Mouse (Mus musculus): ENCODE data around the gene Crlf2.

Crlf2 gene

DNA sequence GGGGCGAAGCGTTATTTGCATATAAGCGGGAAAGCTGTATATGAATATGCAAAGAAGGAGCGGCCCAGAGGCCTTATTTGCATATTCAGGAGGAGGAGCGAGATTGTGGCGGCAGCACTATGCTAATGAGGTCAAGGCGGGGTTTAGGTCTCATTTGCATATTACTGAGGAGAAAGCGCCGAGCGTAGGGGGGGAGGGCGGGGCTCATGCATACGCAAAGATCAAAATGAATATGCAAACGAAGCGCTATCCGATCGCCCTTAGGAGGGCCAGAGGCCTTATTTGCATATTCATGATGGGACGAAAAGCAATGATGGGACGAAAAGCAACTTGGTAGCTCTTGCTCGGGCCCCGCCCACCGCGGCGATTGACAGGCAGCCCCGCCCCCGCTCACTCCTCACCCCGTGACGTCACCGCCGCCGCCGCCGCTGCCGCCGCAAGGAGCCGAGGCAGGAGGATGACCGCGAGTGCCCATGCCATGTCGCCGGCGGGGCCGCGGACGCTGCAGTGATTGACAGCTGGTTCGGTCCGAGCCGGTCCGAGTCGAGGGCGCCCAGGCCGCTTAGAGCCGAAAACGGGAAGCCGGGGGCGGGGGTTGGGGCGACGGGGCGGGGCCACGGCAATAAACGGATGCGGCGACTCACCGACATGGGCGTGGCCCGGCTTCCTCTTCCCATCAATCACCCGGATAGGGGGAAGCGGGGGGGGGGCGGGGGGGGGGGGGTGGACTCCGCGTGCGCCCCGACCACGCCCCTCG lies at the start of gene Crlf2:
Gene Crlf2 (minus strand): TSS at position 590 of the 757 bp plus-strand sequence.
- peak; percentile 93 for DNase-seq (ENCODE audit: low spot score)

DNA sequence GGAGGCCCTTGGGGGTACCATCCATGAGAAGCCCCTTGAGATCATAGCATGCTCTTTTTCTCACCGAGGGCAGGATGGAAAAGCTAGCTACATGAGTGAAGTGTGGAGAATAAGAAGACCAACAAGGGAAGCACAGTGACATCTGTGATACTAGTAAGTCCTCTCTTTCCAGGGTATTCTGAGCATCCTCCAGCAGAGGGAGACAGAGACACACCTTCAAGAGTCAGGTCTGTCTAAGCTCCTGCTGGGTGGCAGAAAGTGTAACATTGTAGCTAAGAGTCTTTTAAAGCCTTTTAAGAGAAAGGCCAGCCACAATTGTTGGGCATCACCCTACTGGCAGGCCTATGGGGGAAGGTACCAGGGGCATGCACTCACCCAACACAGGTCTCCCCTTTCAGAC lies 43.8 kb upstream of the Crlf2 start:
- no peak for DNase-seq (ENCODE audit: low spot score)

DNA sequence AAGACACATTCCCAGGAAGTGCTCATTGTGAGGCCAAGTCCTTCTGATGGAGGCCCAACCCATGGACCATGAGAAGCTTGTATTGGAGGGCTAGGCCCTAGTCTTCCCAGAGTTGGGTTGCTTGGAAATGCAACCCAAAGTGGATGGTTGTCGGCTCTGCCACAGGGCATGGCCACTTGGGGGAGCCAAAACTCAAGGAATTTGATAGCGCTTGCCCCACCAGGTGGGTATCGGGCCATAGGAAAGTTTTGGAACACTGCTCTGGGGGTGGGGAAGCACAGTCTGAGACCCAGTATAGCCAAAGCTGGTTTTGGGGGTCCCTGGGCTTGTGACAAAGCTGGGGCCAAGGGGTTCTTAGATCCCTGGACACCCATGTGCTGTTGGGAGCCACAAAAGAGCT lies 42.3 kb upstream of the Crlf2 start:
- DNase-seq (ENCODE audit: low spot score): peak; percentile 25

DNA sequence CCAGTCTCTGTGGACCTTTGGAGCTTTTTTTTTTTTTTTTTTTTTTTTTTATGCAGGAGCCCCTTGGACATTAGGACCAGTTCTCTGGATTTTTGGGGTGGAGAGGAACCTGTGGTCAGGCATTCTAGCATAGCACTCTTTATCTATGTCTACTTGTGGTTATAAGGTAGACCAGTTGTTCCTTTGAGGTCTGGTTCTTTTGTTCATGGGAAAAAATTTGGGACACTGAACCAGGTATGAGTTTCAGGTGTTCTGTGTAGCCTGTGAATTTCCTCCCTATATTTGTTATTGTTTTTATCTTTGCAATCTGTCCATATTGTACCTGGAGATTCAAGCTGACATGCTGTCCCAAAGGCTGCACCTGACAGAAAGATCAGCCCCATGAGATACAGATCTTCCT lies 40.1 kb upstream of the Crlf2 start:
- DNase-seq (ENCODE audit: low spot score): no peak

DNA sequence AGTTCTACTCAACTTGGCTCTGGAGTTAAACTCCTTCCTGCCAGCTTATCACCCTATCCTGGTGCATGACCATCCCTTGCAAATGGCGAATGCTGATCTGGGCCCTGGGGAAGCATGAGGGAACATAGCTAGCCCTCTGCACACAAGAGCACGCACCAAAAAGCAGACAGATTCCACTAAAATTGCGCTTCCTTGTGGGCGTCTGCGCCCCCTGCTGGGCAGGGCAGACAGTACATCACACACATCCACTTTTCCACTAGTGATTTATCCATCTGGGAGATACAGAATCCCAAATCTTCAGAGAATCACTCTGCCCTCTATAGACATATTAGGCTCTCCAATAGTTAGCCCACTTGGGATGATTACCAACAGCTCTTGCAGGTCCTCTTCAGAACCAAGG lies 37.9 kb upstream of the Crlf2 start:
- DNase-seq (ENCODE audit: low spot score): peak; percentile 19

DNA sequence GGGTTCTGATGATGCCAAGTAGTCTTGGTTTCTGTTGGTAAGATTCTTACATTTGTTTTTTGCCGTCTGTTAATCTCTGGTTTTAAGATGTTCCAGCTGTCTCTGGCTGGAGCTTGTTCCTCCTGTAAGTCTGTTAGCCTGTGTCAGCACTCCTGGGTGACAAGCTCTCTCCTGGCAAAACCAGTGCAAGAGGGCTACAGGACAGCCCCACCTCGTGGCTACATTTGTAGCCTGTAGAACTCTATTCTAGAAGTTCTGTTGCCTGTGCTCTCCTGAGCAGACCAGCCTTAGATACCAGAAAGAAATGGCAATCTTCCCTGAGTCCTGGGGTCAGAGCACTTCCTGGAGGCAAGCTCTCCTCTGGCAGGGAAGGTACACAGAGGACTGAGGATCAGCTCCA lies 4.0 kb upstream of the Crlf2 start:
- no peak for DNase-seq (ENCODE audit: low spot score)

DNA sequence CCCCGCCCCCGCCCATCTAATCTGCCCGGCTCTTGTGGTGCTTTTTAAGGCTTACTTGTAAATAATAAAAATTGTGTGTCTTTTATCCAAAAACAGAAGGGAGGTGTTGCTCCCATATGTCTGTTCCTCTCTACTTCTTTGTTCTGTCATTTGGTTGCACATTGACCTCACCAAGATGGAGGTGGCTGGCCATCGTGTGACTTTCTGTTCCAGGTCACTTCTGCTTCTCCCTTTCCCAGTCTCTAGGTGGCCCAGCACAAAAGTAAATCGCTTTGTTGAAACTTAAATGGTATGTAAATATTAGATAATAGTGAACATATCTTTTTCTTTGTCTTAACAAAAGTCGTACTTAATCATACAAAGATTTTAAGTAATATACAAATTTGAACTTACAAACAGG lies 398 bp upstream of the Crlf2 start:
- DNase-seq (ENCODE audit: low spot score): no peak

DNA sequence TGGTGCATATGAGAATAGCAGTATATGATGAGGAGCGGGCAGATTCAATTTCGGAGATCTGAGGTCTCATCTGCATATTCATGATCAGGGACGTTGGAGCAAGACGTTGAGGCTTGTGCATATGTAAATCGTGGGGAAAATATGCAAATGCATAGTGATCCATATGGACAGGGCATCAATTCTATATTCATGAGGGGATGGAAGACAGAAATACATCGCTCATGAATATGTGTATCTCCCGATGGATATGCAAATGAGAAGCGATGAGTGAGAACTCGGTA lies 730 bp downstream of the Crlf2 start:
- no peak for DNase-seq (ENCODE audit: low spot score)

DNA sequence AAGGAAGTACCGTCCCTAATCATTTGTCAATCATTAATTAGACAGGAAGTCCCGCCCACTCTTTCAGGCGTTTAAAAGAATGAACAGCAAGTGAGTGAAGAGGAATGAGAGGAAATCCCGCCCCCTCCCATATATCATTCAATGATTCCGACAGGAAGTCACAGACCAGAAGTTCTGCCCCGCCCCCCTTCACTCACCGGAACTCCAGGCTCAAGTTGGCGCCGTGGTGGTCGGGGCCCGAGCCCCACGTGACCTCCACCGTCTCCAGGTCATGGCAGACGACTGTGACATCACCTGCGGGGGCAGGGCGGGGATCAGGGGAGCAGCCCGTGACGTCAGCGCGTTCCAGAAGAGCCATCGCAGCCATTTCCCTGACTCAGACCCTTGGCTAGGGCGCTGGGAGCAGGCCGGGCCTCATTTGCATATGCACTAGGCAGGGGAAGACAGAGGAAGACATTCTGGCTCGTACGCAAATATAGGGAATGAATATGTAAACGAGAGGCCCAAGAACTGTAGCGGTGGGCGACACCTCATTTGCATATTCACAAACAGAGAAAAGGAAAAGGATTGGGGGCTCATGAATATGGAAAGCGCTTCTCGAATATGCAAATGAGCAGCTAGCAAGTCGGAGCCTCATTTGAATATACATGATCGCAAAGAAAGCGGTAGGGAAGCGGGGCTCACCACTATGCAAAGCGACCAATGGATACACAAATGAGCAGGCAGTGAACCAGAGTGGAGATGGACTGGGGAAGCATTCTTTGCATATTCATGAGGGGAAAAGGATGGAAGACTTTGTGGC lies 1.3 kb downstream of the Crlf2 start:
- DNase-seq (ENCODE audit: low spot score): peak; percentile 97

DNA sequence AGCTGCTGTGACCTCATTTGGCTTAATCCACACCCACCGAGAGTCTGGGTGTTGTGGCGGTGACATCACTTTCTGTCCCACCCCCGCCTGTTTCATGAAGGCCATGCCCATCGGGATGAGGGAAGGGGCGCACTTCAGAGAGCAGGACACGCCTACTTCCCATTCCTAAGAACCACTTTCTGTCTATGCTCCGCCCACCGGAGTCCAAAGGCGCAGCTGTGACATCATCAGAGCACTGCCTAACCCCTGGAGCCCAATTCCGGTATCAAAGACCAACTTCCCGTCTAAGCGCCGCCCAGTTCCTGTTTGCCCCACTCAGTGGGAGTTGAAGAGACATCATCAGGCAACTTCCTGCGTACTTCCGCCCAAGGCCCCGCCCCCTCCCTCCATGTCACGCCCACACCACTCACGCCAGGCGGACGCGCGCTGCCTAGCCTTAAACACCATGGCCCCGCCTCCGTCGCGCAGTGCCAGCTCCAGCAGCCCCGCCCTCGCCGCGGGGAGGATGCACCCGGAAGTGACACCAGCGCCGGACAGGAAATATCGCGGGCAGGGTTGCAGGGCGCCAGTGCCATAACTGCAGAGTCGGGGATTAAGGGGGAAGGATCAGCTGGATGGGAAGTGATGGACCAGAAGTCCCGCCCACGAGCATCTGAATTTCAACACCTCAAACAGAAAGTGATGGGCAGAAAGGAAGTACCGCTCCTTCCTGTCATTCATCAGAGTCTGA lies 2.0 kb downstream of the Crlf2 start:
- peak; percentile 91 for DNase-seq (ENCODE audit: low spot score)

DNA sequence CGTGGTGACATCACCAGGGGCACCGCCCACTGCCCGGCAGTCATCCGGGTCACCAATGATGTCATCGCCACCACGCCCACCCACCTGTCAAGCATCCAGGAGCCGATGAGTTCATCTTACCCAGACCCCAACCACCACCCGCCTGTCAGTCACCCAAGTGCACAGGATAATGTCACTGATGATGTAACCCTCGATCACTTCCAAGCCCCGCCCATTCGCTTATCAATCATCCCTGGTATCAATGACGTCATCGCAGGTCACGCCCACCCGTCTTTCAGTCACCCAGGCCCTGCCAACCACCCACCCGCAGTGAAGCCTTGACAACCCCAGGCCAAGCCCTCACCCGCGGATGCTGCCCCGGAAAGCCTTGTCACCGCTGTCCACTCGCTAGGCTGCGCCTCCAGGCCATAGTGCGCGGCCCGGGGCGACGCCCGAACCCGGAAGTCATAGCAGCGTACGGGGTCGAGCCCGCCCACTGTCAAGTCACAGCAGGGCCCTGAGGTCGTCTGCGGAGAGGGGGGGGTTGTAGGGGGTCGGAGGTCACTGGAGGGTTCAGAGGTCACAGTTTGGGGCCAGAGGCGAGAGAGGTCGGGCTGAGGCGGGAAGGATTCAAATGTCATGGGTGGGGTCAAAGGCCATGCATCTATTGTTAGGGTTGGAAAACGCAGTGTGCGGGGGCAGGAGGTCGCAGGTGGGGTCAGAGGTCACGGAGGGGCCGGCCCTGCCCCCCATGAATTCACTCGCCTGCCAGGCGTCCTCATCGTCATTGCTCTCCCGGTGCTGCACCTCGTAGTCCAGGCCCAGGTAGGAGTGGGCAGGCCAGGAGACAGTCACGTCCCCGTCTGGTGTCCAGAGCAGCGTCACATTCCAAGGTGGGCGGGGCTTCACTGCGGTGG lies 2.9 kb downstream of the Crlf2 start:
- DNase-seq (ENCODE audit: low spot score): peak; percentile 43

DNA sequence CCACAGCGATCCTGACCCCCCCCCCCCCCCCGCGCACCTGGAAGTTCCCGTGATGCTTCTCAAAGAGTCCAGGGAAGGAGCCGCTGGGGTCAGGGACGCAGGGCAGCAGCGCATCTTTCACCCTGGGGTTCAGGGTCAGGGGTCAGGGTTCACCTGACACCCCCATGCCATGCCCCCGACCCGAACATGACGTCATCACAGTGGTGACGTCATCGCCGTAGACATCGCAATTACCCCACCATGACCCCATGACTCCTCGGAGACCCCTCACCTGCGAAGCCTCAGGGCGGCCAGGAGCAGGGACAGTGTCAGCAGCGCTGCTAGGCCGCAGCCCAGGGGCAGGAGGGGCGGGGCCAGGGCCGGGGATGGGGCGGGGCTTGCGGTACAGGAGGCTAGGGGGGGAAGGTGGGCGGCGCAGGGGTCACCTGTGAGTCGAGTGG lies 3.5 kb downstream of the Crlf2 start:
- peak; percentile 12 for DNase-seq (ENCODE audit: low spot score)

DNA sequence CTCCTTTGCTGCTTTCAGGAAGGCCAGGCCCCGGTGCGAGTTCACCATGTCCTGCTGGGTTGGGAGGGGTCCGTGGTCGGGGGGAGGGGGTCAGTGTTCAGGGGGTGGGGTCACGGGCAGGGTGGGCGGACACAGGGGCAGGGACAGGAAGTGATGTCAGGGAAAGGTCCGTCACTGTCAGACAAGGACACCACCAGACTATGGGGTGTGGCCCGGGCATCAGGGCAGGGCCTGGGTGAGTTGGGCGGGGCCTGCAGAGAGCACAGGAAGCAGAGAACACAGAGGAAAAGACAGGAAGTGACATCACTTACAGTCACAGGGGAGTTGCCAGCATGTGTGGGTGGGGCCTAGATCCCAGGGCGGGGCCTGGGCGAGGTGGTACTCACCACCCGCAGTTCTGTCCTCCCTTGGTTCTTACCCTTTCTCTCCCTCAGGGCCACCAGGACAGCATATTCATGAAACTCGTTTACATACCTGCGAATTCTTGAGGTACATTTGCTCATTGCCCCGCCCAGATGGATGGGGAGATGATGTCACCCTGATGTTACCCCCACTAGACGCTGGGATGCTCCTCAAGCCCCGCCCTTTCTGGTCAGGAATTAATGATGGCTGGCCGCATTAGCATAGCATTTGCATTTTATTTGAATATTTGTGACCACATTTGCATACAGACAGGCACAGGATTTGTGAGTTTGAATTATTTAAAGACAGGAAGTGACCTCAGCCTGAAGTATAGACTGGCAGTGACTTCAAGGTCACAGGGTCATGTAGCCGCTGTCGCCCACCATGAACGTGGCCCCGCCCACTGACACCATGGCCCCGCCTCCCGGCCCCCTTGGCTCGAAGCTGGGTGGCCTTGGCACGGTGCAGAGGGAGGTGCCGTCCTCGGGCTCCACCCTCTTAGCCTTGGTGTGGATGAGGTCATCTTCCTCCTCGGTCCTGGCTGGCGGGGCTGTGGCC lies 4.4 kb downstream of the Crlf2 start:
- DNase-seq (ENCODE audit: low spot score): peak; percentile 13

DNA sequence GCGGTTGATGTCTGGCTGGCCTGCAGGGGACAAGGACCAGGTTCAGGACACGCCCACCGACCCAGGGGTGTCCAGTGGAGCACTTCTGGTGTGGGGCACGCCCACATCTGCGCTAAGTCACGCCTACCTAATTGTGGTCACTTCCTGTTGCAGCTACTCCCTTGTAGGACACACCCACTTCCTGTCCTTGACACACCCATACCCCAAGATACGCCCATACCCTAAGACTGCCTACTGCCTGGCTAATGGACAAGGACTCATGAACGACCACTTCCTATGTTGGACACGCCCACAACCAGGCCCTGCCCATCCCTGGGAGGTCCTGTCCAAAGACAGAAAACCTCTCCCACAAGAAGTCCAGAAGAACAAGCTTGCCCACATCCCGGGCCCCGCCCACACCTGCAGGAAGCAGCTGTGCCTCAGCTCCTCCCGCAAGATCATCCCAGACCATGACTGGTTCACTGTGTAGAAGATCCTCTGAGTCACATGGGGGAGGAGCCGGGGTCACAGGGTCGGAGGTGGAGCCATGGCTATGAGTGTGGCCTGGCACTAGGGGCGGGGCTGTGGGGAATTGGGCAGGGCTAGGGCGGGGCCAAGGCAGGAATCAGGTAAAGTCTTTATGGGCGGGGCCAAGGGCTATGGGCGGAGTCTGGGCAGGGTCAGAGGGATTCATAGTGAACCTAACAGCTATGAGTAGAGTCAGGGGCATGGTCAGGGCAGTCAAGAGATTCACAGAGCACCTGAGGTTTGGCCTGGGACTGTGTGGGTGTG lies 5.4 kb downstream of the Crlf2 start:
- peak; percentile 15 for DNase-seq (ENCODE audit: low spot score)

DNA sequence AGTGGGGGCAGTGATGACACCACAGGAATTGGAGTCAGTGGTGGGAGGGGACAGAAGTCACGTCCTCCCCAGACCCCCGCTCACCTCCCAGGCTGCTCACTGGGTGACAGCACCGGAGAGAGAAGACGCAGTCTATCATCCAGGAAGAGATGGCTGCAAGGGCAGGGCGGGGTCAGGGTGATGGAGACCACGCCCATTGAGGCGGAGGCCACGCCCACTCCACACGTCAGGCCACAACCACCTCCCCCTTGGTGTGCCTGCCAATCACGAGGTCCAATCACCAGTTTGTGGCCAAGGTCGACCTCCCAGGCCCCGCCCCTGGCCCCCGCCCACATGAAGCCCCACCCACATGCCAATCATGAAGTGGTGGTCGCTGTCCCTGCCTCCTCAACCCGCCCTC lies 6.3 kb downstream of the Crlf2 start:
- DNase-seq (ENCODE audit: low spot score): no peak

DNA sequence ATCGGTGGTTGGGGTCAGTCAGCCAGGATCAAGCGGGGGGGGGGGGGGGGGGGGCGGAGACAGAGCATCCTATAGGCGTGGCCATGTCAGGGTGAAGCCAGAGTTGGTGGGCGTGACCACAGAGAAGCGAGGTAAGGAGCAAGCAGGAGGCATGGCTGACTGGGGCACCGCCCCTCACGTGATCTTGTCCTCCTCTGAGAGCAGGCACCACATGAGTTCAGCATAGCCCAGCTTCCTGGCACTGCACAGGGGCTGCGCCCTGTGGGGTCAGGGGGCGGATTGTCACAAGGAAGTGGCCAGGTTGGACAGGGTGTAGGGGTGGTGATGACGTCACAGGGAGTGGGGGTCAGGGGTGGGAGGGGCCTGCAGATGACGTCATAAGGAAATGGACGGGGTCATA lies 6.7 kb downstream of the Crlf2 start:
- DNase-seq (ENCODE audit: low spot score): no peak

DNA sequence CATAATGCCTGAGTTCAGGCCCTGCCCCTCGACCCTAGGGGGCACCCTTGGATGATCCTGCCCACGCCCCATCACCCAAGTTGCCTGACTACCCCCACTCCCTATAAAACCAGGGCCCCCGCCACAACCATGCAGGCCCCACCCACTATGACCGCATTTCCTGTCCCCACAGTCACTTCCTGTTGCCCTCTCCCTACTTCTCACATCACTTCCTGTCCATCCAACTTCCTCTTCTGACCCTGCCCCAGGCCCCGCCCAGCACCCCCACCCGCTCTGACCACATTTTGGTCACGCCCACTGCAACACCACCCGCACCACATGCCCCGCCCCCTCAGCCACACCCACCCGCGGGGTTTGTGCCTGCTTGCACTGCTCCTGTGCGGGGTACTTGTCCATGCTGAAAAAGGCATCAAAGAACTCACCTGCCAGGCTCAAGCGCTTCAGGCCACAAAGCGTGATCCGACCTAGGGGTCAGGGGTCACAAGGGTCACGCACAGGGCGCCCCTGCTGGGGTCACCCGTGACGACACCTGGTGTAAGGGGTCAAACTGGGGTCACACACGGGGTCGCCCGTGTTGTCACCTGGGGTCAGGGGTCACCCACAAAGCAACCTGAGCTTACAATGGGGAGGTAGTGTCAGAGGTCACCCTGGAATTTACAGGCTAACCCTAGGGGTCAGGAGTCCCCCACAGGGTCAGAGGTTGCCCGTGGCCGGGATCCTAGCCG lies 7.6 kb downstream of the Crlf2 start:
- no peak for DNase-seq (ENCODE audit: low spot score)

DNA sequence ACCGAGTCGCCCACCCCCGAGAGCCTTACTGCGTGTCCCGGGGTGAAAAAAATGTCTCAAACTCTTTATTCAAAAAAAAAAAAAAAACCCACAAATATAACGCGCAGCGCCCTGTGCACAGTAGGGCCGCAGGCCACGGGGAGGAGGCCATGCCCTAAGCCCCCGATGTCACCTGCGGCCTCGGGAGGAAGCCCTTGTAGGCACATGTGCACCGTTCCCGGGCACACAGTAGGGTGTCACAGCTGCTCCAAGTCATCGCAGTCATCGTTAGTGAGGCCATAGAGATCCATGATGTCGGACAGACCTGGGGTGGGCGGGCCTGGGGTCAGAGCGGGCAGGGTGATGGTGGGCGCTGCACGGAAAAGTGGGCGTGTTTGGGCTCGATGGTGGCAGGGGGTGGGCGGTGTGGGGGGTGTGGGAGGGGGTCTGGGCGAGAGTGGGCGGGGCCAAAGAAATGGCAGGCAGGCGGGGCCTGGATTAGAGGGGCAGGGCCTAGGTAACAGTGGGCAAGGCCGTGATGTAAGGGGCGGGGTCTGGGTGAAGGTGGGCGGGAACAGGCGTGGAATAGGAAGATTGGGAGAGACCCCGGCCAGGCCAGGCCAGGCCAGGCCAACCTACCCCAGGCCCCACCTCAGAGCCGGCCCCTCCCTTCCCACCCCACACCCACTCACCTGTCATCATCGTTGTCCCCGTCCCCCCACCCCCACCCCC lies 8.4 kb downstream of the Crlf2 start:
- no peak for DNase-seq (ENCODE audit: low spot score)

DNA sequence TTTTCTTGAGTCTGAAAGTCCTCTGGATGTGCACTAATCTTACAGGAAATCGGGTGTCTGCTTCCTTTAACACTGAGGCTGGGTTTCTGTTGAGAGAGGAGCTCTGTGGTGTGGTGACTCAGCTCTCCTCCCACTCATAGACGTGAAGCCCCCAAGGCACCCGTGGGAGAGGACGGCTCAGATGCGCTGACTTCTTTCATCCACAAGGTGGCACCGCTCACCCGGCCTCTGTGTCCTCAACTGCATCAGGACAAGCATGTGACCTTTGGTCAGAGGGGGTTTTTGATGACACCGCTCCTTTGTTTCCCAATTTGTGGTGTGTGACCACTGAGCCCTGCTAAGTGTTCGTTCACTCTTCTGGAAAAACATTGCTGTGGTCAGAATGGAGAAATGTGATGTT lies 10.1 kb downstream of the Crlf2 start:
- DNase-seq (ENCODE audit: low spot score): peak; percentile 14
